Mouse (Mus musculus) hindbrain, postnatal 0 days (tissue): ENCODE results near the gene Galnt12. TPM values are rescaled to one million over a fixed set of nuclear protein-coding genes. Genes with fewer than 3 reads are reported as not detected.

ENCODE experiments used
- ATAC-seq: fragments of 200-750 bp; cut with Nextera tagmentation; 2 replicates; pipeline ENCODE4 v1.8.0; 2017; ENCODE audit warnings: mild to moderate bottlenecking, moderate TSS enrichment, moderate library complexity
- DNase-seq: peaks from one replicate; pipeline ENCODE4 v3.0.0-alpha.2; 2015; ENCODE audit warnings: low spot score
- H3K27ac ChIP-seq: fragments of 300-500 bp; sonication (generic); 2 replicates; pipeline ENCODE4 v1.5.1; 2014; ENCODE audit warnings: mild to moderate bottlenecking
- H3K27me3 ChIP-seq: fragments of 300-500 bp; sonication (generic); 2 replicates; pipeline ENCODE4 v1.6.1; 2014; ENCODE audit warnings: low read length, mixed read lengths; ENCODE audit not compliant: insufficient read depth
- H3K36me3 ChIP-seq: fragments of 300-500 bp; sonication (generic); 2 replicates; pipeline ENCODE4 v1.6.1; 2014; ENCODE audit warnings: low read length, mixed read lengths; ENCODE audit not compliant: insufficient read depth
- H3K4me1 ChIP-seq: fragments of 300-500 bp; sonication (generic); 2 replicates; pipeline ENCODE4 v1.6.1; 2014; ENCODE audit warnings: antibody characterized with exemption, low read length, mixed read lengths; ENCODE audit not compliant: insufficient read depth
- H3K4me2 ChIP-seq: fragments of 300-500 bp; sonication (generic); 2 replicates; pipeline ENCODE4 v1.6.1; 2014; ENCODE audit warnings: low read depth, mild to moderate bottlenecking, low read length, moderate library complexity, mixed read lengths
- H3K4me3 ChIP-seq: fragments of 300-500 bp; sonication (generic); 2 replicates; pipeline ENCODE4 v1.5.1; 2014; ENCODE audit warnings: low read length
- H3K9ac ChIP-seq: fragments of 300-500 bp; sonication (generic); replicated peaks from 2 replicates; pipeline ENCODE4 v1.6.1; 2014; ENCODE audit warnings: mild to moderate bottlenecking, low read length, moderate library complexity, mixed read lengths
- H3K9me3 ChIP-seq: fragments of 300-500 bp; sonication (generic); 2 replicates; pipeline ENCODE4 v1.6.1; 2016; ENCODE audit warnings: low read length, mixed read lengths
- CTCF ChIP-seq: IDR thresholded peaks from 2 replicates; pipeline ENCODE4 v1.5.1; 2016; ENCODE audit warnings: antibody characterized with exemption, control low read depth, low read depth
- WGBS: fragments of 180-500 bp; shearing (Covaris S2); extraction: QIAGEN DNeasy Blood & Tissue Kit; methylation state at CpG from one replicate; pipeline ENCODE4 v1.1.7; 2014; 5-methylcytosine and 5-hydroxymethylcytosine counted together
- polyA plus RNA-seq: library from polyadenylated mRNA; unstranded; fragments of >200 nt; fragmentation: Nextera tagmentation; extraction: Ambion mirVana; gene quantifications from 2 replicates; pipeline ENCODE4 v1.2.1, GENCODE M21; 2015
- total RNA-seq: library from RNA; depleted of rRNA; stranded (reverse); fragments of >200 nt; gene quantifications from 2 replicates; pipeline ENCODE4 v1.2.3, GENCODE M21; 2014

The Galnt12 gene
- total and polyA plus RNA-seq, 2 experiments from 2014 or later = 1.2 to 1.5 TPM

DNA sequence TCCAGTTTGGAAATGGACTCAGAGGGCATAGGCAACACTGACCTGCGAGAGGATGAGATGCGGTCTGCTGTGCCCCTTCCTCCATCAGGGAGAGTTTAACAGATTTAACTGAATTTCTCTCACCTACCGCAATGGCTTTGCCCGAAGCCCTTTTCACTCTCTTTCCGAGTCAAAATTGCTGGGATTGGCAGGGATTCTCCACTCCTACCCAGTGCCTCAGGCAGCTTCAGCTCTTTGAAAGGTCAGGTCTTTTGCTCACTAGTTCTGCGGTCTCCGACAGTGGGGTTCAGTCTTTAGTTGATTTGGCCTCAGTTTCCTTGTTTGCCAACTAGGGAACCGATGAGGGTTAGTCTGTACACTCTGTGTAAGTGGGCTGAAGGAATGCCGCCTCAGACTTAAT lies 1.5 kb downstream of the Galnt12 start:
- 28% methylated on average over 9 of the region's 9 CpGs for whole genome bisulfite sequencing
- 0 out of 2 replicates have a peak, but pooled peaks cover 8% of the 10 kb centered on the region for H3K27me3 ChIP-seq

DNA sequence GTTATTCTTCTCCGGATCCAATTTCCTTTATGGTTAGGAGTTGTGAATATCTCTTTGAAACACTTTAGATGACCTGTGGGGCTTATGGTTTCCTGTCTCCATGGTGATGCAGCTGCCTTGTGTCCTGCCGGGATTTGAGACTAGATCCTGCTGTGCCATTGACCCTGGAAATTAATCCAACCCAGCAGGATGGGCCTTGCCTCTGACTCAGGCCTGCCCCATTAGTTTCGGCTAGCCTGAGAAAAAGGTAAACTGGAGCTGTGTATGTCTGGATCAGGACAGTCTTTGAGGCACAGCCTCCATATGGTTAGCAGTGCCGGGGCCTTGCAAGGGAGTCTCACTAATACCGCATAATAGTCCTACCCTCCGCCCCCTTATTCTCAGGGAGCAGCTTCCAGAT lies 1.9 kb downstream of the Galnt12 start:
- DNase-seq (no peak), ATAC-seq (no peak)
- Histone ChIP-seq H3K36me3 (no peaks in the 10 kb centered on the region), H3K4me3 (no peak overlapping the region), H3K9me3 (no peaks in the 10 kb centered on the region), H3K27me3 (0 out of 2 replicates have a peak, but pooled peaks cover 8% of the 10 kb centered on the region), H3K4me1 (peaks cover 7% of the 10 kb centered on the region), H3K4me2 (no peak overlapping the region), H3K9ac (no peak overlapping the region), H3K27ac (no peak overlapping the region)
- WGBS = 28% methylated on average over 6 of the region's 6 CpGs
- no peak for TF ChIP-seq CTCF

More for the DNA sequence above, 1.5 kb downstream of the Galnt12 start:
- no peak overlapping the region for H3K9ac ChIP-seq
- no peak for TF ChIP-seq CTCF
- ATAC-seq (no peak), DNase-seq (no peak)
- H3K4me1 ChIP-seq = peaks cover 7% of the 10 kb centered on the region
- no peaks in the 10 kb centered on the region for H3K36me3 ChIP-seq
- H3K4me3 ChIP-seq = no peak overlapping the region
- no peak overlapping the region for H3K27ac ChIP-seq
- H3K4me2 ChIP-seq = peak overlapping the region; percentile 99
- H3K9me3 ChIP-seq = no peaks in the 10 kb centered on the region

DNA sequence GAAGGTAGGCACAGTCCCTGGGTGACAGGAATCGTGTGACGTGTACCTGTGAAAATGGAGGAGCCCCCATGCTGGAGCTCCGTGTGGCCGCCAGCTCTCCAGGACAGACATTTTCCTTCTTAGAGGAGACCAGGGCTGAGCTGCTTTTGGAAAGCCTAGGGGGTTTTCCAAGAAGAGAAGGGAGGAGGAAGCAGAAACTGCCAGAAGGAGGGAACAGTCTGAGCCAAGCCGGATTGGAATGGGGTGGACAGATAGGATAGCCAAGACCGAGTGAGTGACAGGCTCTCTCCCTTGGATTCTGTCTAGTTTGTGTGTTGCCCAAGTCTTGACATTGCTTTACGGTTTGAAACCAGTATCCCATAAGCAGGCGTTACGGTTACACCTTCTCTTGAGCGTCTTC lies 11.9 kb downstream of the Galnt12 start:
- DNase-seq (no peak), ATAC-seq (no peak)
- H3K27me3 ChIP-seq = no peaks in the 10 kb centered on the region
- H3K9me3 ChIP-seq = no peaks in the 10 kb centered on the region
- no peak overlapping the region for H3K27ac ChIP-seq
- no peaks in the 10 kb centered on the region for H3K4me1 ChIP-seq
- H3K36me3 ChIP-seq = no peaks in the 10 kb centered on the region
- no peak overlapping the region for H3K9ac ChIP-seq
- 90% methylated on average over 10 of the region's 10 CpGs for WGBS
- no peak overlapping the region for H3K4me3 ChIP-seq
- TF ChIP-seq CTCF = no peak
- H3K4me2 ChIP-seq = no peak overlapping the region

DNA sequence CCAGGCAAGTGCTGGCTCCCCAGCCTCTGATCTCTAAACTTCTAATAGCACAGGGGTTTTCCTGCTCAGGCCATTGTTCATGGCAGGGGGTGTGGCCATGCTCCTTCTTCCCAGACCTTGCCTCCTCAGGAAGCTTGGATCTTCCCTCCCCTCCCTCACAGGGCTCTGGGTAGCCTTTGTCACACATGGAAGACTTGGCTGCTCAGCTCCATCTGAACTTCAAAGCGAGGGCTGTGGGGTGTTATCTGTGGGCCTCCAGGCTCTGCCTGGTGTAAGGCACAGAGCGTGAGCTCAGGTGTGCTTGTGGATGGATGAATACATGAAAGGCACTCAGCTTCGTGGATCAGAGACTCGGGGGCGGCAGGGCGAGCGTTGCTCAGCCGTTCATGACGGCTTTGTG lies 20.2 kb downstream of the Galnt12 start:
- Histone ChIP-seq H3K9me3 (no peaks in the 10 kb centered on the region), H3K36me3 (no peaks in the 10 kb centered on the region), H3K4me3 (no peak overlapping the region), H3K9ac (no peak overlapping the region), H3K4me2 (no peak overlapping the region), H3K4me1 (no peaks in the 10 kb centered on the region), H3K27me3 (no peaks in the 10 kb centered on the region), H3K27ac (no peak overlapping the region)
- ATAC-seq (no peak), DNase-seq (no peak)
- 53% methylated on average over 9 of the region's 9 CpGs for whole genome bisulfite sequencing
- no peak for TF ChIP-seq CTCF

DNA sequence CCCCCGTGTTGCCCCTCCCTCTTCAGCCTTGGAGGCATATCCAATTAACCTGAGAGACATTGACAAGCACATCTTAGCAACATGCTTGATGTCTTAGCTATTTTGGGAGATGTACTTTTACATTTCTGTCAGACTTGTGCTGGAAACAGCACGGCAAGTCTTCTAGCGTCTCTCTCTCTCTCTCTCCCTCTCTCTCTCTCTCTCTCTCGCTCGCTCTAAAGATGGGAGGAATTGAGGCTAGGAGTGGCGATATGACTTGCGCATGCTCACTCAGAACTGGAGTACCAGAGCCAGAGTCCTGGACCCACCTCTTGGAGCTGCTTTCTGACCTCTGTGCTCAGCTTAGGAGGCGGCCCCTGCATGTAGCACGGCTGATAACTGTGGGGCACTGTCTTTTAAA lies 20.9 kb downstream of the Galnt12 start:
- WGBS = 55% methylated on average over 9 of the region's 9 CpGs
- no peaks in the 10 kb centered on the region for H3K4me1 ChIP-seq
- no peak overlapping the region for H3K9ac ChIP-seq
- no peaks in the 10 kb centered on the region for H3K9me3 ChIP-seq
- ATAC-seq = peak; percentile 61
- H3K4me3 ChIP-seq = no peak overlapping the region
- no peak overlapping the region for H3K4me2 ChIP-seq
- no peak for TF ChIP-seq CTCF
- peak; percentile 18 for DNase-seq
- no peaks in the 10 kb centered on the region for H3K36me3 ChIP-seq
- no peaks in the 10 kb centered on the region for H3K27me3 ChIP-seq
- H3K27ac ChIP-seq = no peak overlapping the region; the same call in 1 of the 2 replicates

DNA sequence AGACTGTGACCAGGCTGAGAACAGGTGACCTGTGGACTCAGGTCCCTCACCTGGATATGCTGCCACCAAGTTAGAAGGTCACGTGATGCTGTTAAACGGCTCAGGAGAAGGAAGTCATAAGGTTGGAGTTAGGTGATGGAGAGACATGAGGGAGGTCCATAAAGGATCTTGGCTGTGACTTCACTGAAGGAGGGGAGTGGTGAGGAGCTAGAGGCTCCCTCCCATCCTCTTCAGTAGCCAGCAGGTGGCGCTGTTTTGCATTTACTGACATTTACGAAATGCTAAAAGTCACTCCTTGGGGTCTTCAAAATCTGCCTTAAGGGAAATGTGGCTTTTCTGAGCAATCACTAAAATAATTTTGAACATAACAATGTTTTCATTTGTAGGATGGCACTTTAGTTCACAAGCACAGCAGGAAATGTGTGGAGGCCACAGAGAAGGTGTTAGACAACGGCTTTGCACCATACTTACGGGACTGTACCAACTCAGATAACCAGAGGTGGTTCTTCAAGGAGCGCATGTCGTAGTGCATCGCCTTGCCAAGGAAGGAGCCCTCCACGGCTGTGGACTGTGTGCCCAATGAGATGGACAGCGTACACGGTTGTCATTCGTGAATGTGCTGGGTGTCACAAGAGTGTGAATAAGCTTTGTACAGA lies 30.5 kb downstream of the Galnt12 start:
- no peak overlapping the region for H3K4me3 ChIP-seq
- DNase-seq (peak; percentile 85), ATAC-seq (peak; percentile 76)
- H3K36me3 ChIP-seq = no peaks in the 10 kb centered on the region
- H3K9ac ChIP-seq = no peak overlapping the region
- H3K4me1 ChIP-seq = no peaks in the 10 kb centered on the region
- H3K9me3 ChIP-seq = no peaks in the 10 kb centered on the region
- peak; percentile 91 for TF ChIP-seq CTCF
- H3K27ac ChIP-seq = no peak overlapping the region
- H3K4me2 ChIP-seq = no peak overlapping the region
- 59% methylated on average over 13 of the region's 13 CpGs for WGBS
- no peaks in the 10 kb centered on the region for H3K27me3 ChIP-seq

DNA sequence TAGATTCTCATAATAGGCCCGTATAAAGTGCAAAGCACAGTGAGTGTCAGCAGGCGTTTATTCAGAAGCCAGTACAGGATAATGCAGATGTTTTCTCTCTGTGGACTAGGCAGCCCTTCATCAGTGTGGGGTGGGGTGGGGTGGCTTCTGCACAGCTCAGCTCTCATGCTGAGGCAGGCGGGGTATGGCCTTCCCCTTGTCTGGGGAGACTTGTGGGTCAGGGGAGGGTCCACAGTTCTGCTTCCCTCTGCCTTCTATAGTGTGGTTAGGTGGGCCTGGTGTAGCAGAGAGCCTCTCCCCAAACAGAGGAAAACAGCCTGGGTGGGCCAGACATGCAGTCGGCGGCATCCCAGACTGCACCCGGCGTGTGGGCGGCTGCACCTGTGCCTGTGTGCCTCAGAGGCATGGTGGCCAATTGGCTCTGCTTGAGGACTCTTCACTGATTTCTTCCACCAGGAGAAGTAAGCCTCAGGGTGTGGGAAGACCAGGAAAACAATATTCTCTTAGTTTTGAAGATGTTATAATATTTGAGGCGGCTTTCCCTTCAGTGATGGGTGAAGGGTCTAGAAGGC lies 32.5 kb downstream of the Galnt12 start:
- Histone ChIP-seq H3K4me2 (no peak overlapping the region), H3K27ac (no peak overlapping the region), H3K9ac (no peak overlapping the region), H3K27me3 (no peaks in the 10 kb centered on the region), H3K4me3 (no peak overlapping the region), H3K9me3 (no peaks in the 10 kb centered on the region), H3K36me3 (no peaks in the 10 kb centered on the region), H3K4me1 (no peaks in the 10 kb centered on the region)
- no peak for ATAC-seq
- WGBS = 78% methylated on average over 9 of the region's 9 CpGs
- TF ChIP-seq CTCF = no peak
- DNase-seq = no peak
